Mouse (Mus musculus): Measurements from ENCODE around the gene Cyp4f13. TPM values are rescaled to one million over a fixed set of nuclear protein-coding genes. Genes with fewer than 3 reads are reported as not detected.

Cyp4f13 gene
- polyA plus RNA-seq, 1 experiment from 2014 or later = 20.8 TPM

- peak; percentile 19 for DNase-seq (ENCODE audit: low spot score)
- Histone ChIP-seq H3K4me2 (replicated peaks; ENCODE audit: low read depth, low read length) (no peak overlapping the region), H3K9ac (replicated peaks; ENCODE audit: low read depth) (no peak overlapping the region), H3K36me3 (ENCODE audit: insufficient read depth, low read length) (no peaks in the 10 kb centered on the region), H3K4me1 (ENCODE audit: insufficient read depth, low read depth, low read length) (peaks cover 12% of the 10 kb centered on the region), H3K9me3 (ENCODE audit: low read length) (no peaks in the 10 kb centered on the region), H3K27ac (ENCODE audit: low read length) (no peak overlapping the region), H3K27me3 (replicated peaks; ENCODE audit: insufficient read depth, low read length) (no peaks in the 10 kb centered on the region), H3K4me3 (ENCODE audit: low read depth, low read length) (no peak overlapping the region)
- no peak for ATAC-seq
- TF ChIP-seq CTCF (IDR thresholded peaks at IDR 0.05) (peak; percentile 38), EP300 (IDR thresholded peaks at IDR 0.05) (no peak)
- 64% methylated on average over 3 of the region's 3 CpGs for WGBS
These were observed 2.7 kb downstream of the Cyp4f13 start for GRCm38 (mm10) chr17:32944402-32945035.

- Histone ChIP-seq H3K4me2 (replicated peaks; ENCODE audit: low read depth, low read length) (no peak overlapping the region), H3K36me3 (ENCODE audit: insufficient read depth, low read length) (no peaks in the 10 kb centered on the region), H3K27me3 (replicated peaks; ENCODE audit: insufficient read depth, low read length) (no peaks in the 10 kb centered on the region), H3K9me3 (ENCODE audit: low read length) (no peaks in the 10 kb centered on the region), H3K4me3 (ENCODE audit: low read depth, low read length) (no peak overlapping the region), H3K9ac (replicated peaks; ENCODE audit: low read depth) (no peak overlapping the region), H3K27ac (ENCODE audit: low read length) (no peak overlapping the region), H3K4me1 (ENCODE audit: insufficient read depth, low read depth, low read length) (peaks cover 12% of the 10 kb centered on the region)
- no peak for TF ChIP-seq EP300 (IDR thresholded peaks at IDR 0.05)
- TF ChIP-seq CTCF (IDR thresholded peaks at IDR 0.05) = no peak
- no peak for DNase-seq (ENCODE audit: low spot score)
- no peak for ATAC-seq
- WGBS = 86% methylated on average over 3 of the region's 3 CpGs
These were observed 3.5 kb downstream of the Cyp4f13 start for GRCm38 (mm10) chr17:32943661-32944060.

DNA sequence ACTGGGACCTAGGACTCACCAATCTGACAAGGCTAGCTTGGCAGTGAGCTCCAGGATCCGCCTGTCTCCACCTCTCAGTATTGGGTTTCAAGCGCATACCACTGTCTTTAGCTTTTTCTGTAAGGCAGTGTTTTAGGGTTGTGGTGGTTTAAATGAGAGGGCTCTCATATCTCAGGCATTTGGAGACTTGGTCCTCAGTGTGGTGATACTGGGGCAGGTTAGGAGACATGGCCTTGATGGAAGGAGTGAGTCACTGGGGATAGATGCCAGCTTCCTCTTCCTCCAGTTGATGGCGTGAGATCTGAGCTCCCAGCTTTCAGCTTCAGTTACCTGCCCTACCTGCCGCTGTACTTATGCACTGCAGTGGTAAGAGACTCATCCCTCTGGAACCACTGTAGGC lies 7.4 kb downstream of the Cyp4f13 start:
- no peak for ATAC-seq
- H3K9ac ChIP-seq (replicated peaks; ENCODE audit: low read depth) = no peak overlapping the region
- no peaks in the 10 kb centered on the region for H3K36me3 ChIP-seq (ENCODE audit: insufficient read depth, low read length)
- no peaks in the 10 kb centered on the region for H3K4me1 ChIP-seq (ENCODE audit: insufficient read depth, low read depth, low read length)
- DNase-seq (ENCODE audit: low spot score) = no peak
- no peaks in the 10 kb centered on the region for H3K9me3 ChIP-seq (ENCODE audit: low read length)
- WGBS = 74% methylated on average over 4 of the region's 4 CpGs
- H3K4me2 ChIP-seq (replicated peaks; ENCODE audit: low read depth, low read length) = no peak overlapping the region
- no peak for TF ChIP-seq CTCF (IDR thresholded peaks at IDR 0.05)
- H3K4me3 ChIP-seq (ENCODE audit: low read depth, low read length) = no peak overlapping the region
- H3K27me3 ChIP-seq (replicated peaks; ENCODE audit: insufficient read depth, low read length) = no peaks in the 10 kb centered on the region
- H3K27ac ChIP-seq (ENCODE audit: low read length) = no peak overlapping the region

DNA sequence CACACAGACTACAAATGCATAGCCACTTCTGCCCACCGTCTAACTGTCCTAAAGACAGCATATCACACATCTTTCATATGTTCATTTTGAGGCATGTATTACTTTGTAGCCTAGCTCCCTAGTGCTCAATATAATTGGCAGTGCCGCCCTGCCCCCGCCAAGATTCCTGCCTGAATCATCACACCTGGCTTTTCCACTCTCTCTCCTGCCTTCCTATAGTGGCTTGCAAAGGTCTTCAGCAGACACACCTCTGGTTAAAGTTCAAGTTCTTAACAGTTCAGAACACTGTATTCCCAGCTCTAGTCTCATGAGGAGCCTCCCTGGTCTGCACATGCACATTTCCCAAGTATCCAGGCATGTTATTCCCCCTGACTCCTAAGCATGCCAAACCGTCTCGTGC lies 19.4 kb downstream of the Cyp4f13 start:
- 85% methylated on average over 5 of the region's 5 CpGs for WGBS
- Histone ChIP-seq H3K36me3 (ENCODE audit: insufficient read depth, low read length) (no peaks in the 10 kb centered on the region), H3K9me3 (ENCODE audit: low read length) (no peaks in the 10 kb centered on the region), H3K4me3 (ENCODE audit: low read depth, low read length) (no peak overlapping the region), H3K27me3 (replicated peaks; ENCODE audit: insufficient read depth, low read length) (no peaks in the 10 kb centered on the region), H3K27ac (ENCODE audit: low read length) (no peak overlapping the region), H3K9ac (replicated peaks; ENCODE audit: low read depth) (no peak overlapping the region), H3K4me2 (replicated peaks; ENCODE audit: low read depth, low read length) (no peak overlapping the region), H3K4me1 (ENCODE audit: insufficient read depth, low read depth, low read length) (no peaks in the 10 kb centered on the region)
- TF ChIP-seq CTCF (IDR thresholded peaks at IDR 0.05) = no peak
- TF ChIP-seq EP300 (IDR thresholded peaks at IDR 0.05) = no peak
- DNase-seq (ENCODE audit: low spot score) = no peak
- no peak for ATAC-seq

GRCm38 (mm10) chr17:32924658-32925312 lies 22.4 kb downstream of the Cyp4f13 start:
- 14% methylated on average over 32 of the region's 32 CpGs for WGBS
- ATAC-seq = peak; percentile 99
- H3K27me3 ChIP-seq (replicated peaks; ENCODE audit: insufficient read depth, low read length) = no peaks in the 10 kb centered on the region
- H3K9me3 ChIP-seq (ENCODE audit: low read length) = no peaks in the 10 kb centered on the region
- peak overlapping the region; percentile 45 for H3K4me3 ChIP-seq (ENCODE audit: low read depth, low read length)
- H3K4me1 ChIP-seq (ENCODE audit: insufficient read depth, low read depth, low read length) = no peaks in the 10 kb centered on the region
- peak; percentile 90 for DNase-seq (ENCODE audit: low spot score)
- H3K4me2 ChIP-seq (replicated peaks; ENCODE audit: low read depth, low read length) = peak overlapping the region; percentile 76
- H3K9ac ChIP-seq (replicated peaks; ENCODE audit: low read depth) = peak overlapping the region; percentile 59; the same call in 1 of the 2 replicates
- no peaks in the 10 kb centered on the region for H3K36me3 ChIP-seq (ENCODE audit: insufficient read depth, low read length)
- TF ChIP-seq CTCF (IDR thresholded peaks at IDR 0.05) (0 out of 2 replicates have a peak, but pooled peaks have one; percentile 18), EP300 (IDR thresholded peaks at IDR 0.05) (no peak)
- H3K27ac ChIP-seq (ENCODE audit: low read length) = peak overlapping the region; percentile 20; the same call in 1 of the 2 replicates

DNA sequence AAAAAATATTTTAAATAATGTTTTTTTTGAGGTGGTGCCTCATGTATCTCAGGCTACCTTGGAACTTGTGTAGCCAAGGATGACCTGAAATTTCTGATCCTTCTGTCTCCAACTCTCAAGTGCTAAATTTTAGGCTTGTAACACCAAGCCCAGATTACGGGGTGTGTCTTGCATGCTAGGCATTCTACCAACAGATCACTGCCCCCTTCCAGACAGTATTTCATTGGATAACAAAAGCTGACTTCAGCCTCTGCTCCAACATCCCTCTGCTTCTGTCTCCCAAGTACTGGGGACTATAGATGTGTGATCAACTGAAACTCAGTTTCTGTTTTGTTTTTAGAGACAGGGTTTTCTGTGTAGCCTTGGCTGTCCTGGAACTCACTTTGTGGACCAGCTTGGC lies 23.5 kb downstream of the Cyp4f13 start:
- Histone ChIP-seq H3K9me3 (ENCODE audit: low read length) (no peaks in the 10 kb centered on the region), H3K27me3 (replicated peaks; ENCODE audit: insufficient read depth, low read length) (no peaks in the 10 kb centered on the region), H3K9ac (replicated peaks; ENCODE audit: low read depth) (no peak overlapping the region), H3K27ac (ENCODE audit: low read length) (no peak overlapping the region), H3K4me3 (ENCODE audit: low read depth, low read length) (no peak overlapping the region), H3K4me1 (ENCODE audit: insufficient read depth, low read depth, low read length) (no peaks in the 10 kb centered on the region), H3K4me2 (replicated peaks; ENCODE audit: low read depth, low read length) (no peak overlapping the region), H3K36me3 (ENCODE audit: insufficient read depth, low read length) (no peaks in the 10 kb centered on the region)
- no peak for TF ChIP-seq EP300 (IDR thresholded peaks at IDR 0.05)
- TF ChIP-seq CTCF (IDR thresholded peaks at IDR 0.05) = no peak
- ATAC-seq (no peak), DNase-seq (ENCODE audit: low spot score) (no peak)
- 90% methylated on average over 1 of the region's 1 CpGs for WGBS

Measured in lung, postnatal 0 days (tissue).